Mouse (Mus musculus): ENCODE measurements around the gene Col25a1. TPM values are rescaled to one million over a fixed set of nuclear protein-coding genes. Genes with fewer than 3 reads are reported as not detected.

The Col25a1 gene
- polyA plus RNA-seq, 1 experiment from 2014 or later: 14.3 TPM

- Histone ChIP-seq H3K27me3 (replicated peaks; ENCODE audit: control insufficient read depth, insufficient read depth, low read length) (no peaks in the 10 kb centered on the region), H3K27ac (replicated peaks; ENCODE audit: low read depth, low read length) (no peak overlapping the region), H3K36me3 (ENCODE audit: control insufficient read depth, insufficient read depth, low read length) (no peaks in the 10 kb centered on the region), H3K9me3 (ENCODE audit: control insufficient read depth, low read length) (no peaks in the 10 kb centered on the region), H3K9ac (ENCODE audit: low read depth, low read length) (no peak overlapping the region), H3K4me1 (ENCODE audit: control insufficient read depth, insufficient read depth, low read length) (no peaks in the 10 kb centered on the region), H3K4me2 (ENCODE audit: low read depth, low read length) (no peak overlapping the region), H3K4me3 (ENCODE audit: low read depth, low read length) (no peak overlapping the region)
- WGBS: 61% methylated on average over 14 of the region's 14 CpGs
- peak; percentile 31 for DNase-seq (ENCODE audit: low spot score)
- no peak for ATAC-seq (ENCODE audit: low read depth)
Measured at GRCm38 (mm10) chr3:130389261-130389975, 258.1 kb downstream of the Col25a1 start.

DNA sequence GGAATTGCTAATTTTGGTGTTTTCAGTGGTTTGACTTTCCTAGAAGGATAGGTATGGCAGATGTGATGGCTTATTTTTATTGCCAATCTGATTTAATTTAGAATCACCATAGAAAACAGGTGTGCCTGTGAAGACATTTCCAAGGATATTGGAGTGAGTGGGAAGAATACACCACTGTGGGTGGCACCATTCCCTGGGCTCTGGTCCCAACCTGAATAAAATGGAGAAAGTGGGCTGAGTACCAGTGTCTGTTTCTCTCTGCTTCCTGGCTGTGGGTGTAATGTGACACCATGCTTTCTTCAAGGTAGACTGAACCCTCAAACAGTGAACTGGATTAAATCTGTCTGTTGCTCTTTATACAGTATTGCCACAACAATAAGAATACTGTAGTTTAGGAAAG lies 265.3 kb downstream of the Col25a1 start:
- Histone ChIP-seq H3K27me3 (replicated peaks; ENCODE audit: control insufficient read depth, insufficient read depth, low read length) (no peaks in the 10 kb centered on the region), H3K4me1 (ENCODE audit: control insufficient read depth, insufficient read depth, low read length) (peaks cover 6% of the 10 kb centered on the region), H3K9me3 (ENCODE audit: control insufficient read depth, low read length) (no peaks in the 10 kb centered on the region), H3K4me3 (ENCODE audit: low read depth, low read length) (no peak overlapping the region), H3K36me3 (ENCODE audit: control insufficient read depth, insufficient read depth, low read length) (no peaks in the 10 kb centered on the region), H3K4me2 (ENCODE audit: low read depth, low read length) (no peak overlapping the region), H3K9ac (ENCODE audit: low read depth, low read length) (no peak overlapping the region), H3K27ac (replicated peaks; ENCODE audit: low read depth, low read length) (no peak overlapping the region)
- no peak for DNase-seq (ENCODE audit: low spot score)
- no peak for ATAC-seq (ENCODE audit: low read depth)

DNA sequence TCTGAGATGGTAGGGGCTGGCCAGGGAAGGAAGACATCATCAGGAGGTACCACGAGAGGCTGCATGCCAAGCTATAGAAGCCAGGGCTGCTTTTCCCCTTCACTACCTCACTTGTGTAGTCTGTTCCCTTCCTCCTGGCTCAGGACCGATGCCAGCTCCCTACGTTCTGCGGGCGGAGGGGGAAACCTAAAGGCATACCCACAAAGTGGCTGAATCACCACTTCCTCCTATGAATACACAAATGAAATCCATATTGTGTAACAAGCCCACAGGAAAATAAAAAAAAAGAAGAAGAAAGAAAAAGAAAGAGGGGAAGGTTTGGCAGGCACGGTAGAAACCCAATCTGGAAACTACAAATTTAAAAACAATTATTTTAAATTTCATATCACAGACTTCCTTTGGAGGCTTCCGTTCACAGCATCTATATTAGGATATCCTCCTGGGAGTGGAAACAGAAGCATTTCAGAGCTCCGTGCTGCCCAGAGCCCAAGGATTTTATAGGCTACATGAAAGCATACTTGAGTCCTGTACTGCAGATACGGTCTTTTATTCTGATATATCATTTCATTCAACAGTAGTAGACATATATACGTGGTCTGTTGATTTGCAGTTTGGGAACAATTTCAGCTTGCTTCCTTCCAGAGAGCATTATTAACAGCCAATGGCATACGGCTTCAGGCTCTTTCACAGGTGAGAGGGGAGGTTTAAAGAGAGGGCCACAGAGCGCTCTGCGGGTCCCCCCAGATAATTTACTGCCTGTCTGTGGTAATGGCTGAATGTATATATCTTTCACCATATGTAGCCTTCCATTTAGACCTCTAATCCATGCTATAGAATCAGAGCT lies 269.6 kb downstream of the Col25a1 start:
- no peak overlapping the region for H3K4me3 ChIP-seq (ENCODE audit: low read depth, low read length)
- 43% methylated on average over 13 of the region's 13 CpGs for WGBS
- peak; percentile 72 for ATAC-seq (ENCODE audit: low read depth)
- no peak overlapping the region for H3K9ac ChIP-seq (ENCODE audit: low read depth, low read length)
- H3K27ac ChIP-seq (replicated peaks; ENCODE audit: low read depth, low read length): 0 out of 2 replicates have a peak overlapping the region, but pooled peaks have one; percentile 15
- DNase-seq (ENCODE audit: low spot score): peak; percentile 80
- H3K4me1 ChIP-seq (ENCODE audit: control insufficient read depth, insufficient read depth, low read length): peaks cover 6% of the 10 kb centered on the region
- H3K27me3 ChIP-seq (replicated peaks; ENCODE audit: control insufficient read depth, insufficient read depth, low read length): no peaks in the 10 kb centered on the region
- H3K9me3 ChIP-seq (ENCODE audit: control insufficient read depth, low read length): no peaks in the 10 kb centered on the region
- H3K4me2 ChIP-seq (ENCODE audit: low read depth, low read length): peak overlapping the region; percentile 29; the same call in 1 of the 2 replicates
- no peaks in the 10 kb centered on the region for H3K36me3 ChIP-seq (ENCODE audit: control insufficient read depth, insufficient read depth, low read length)

- no peak overlapping the region for H3K9ac ChIP-seq (ENCODE audit: low read depth, low read length)
- DNase-seq (ENCODE audit: low spot score): no peak
- no peak overlapping the region for H3K4me3 ChIP-seq (ENCODE audit: low read depth, low read length)
- WGBS: 56% methylated on average over 1 of the region's 1 CpGs
- H3K4me1 ChIP-seq (ENCODE audit: control insufficient read depth, insufficient read depth, low read length): peaks cover 6% of the 10 kb centered on the region
- 0 out of 2 replicates have a peak, but pooled peaks have one; percentile 26 for ATAC-seq (ENCODE audit: low read depth)
- H3K9me3 ChIP-seq (ENCODE audit: control insufficient read depth, low read length): no peaks in the 10 kb centered on the region
- H3K27ac ChIP-seq (replicated peaks; ENCODE audit: low read depth, low read length): no peak overlapping the region
- no peaks in the 10 kb centered on the region for H3K27me3 ChIP-seq (replicated peaks; ENCODE audit: control insufficient read depth, insufficient read depth, low read length)
- no peaks in the 10 kb centered on the region for H3K36me3 ChIP-seq (ENCODE audit: control insufficient read depth, insufficient read depth, low read length)
- no peak overlapping the region for H3K4me2 ChIP-seq (ENCODE audit: low read depth, low read length)
Measured at GRCm38 (mm10) chr3:130401560-130401852, 270.2 kb downstream of the Col25a1 start.

DNA sequence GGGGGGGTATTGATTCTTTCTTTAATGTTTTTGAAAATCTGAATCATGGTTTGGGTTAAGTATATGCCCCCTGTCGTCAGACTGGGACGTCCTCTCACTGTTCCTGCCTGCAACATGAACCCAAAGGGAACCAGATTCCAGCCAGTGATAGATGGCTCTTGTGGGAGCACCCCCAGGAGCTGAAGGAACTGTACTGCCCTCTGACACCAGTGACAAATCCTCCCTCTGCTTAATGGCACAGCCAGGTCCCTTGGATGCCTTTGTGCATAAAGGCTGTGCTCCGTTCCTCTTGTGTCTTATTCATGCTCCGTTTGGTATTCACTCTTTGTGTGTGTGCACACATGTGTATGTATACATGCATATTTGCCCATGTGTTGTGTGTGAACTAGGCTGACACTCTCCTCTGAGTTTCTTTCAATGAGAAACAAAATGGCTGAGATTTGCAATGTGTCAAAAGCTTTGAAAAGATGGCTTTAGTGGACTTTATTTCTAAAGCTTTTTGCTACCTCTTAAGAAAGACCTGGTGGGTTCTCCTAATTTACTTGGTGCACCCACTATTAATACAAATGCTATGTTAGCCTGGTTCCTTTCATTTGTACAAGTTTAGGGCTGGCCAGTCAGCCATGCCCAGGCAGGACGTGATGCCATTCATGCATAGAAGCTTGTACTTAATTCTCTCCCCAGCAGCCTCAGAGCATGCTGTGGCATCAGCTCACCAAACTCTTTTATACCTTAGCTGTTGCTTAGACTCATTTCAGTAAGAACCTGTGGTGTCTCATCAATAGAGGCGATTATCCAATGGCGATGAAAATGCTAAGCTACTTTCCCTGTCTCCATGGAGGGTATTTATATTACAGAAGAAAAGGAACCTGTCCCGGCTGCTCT lies 273.5 kb downstream of the Col25a1 start:
- DNase-seq (ENCODE audit: low spot score) (no peak), ATAC-seq (ENCODE audit: low read depth) (no peak)
- Histone ChIP-seq H3K36me3 (ENCODE audit: control insufficient read depth, insufficient read depth, low read length) (no peaks in the 10 kb centered on the region), H3K9me3 (ENCODE audit: control insufficient read depth, low read length) (no peaks in the 10 kb centered on the region), H3K4me1 (ENCODE audit: control insufficient read depth, insufficient read depth, low read length) (peaks cover 6% of the 10 kb centered on the region), H3K4me3 (ENCODE audit: low read depth, low read length) (no peak overlapping the region), H3K27me3 (replicated peaks; ENCODE audit: control insufficient read depth, insufficient read depth, low read length) (no peaks in the 10 kb centered on the region), H3K4me2 (ENCODE audit: low read depth, low read length) (no peak overlapping the region), H3K27ac (replicated peaks; ENCODE audit: low read depth, low read length) (no peak overlapping the region), H3K9ac (ENCODE audit: low read depth, low read length) (no peak overlapping the region)
- WGBS: 65% methylated on average over 8 of the region's 8 CpGs

DNA sequence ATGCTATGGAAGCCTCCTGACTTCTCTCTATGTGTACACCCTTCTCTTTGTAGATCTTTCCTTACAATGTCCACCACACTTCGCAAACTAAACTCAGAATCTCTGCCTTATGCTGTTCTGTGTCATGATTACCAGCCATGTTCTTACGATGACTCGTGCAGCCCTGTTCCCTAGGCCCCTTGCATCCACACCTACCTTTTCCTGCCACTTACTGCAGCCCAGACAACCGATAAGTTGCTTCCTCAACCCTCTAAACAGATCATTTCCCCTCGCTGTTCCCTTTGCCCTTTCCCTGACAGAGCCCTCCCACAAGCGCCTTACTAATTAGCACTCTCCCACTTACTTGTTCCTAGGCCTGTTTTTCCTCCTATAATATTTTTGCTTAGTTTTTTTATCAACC lies 275.9 kb downstream of the Col25a1 start:
- H3K4me1 ChIP-seq (ENCODE audit: control insufficient read depth, insufficient read depth, low read length): no peaks in the 10 kb centered on the region
- no peak for DNase-seq (ENCODE audit: low spot score)
- ATAC-seq (ENCODE audit: low read depth): no peak
- H3K9ac ChIP-seq (ENCODE audit: low read depth, low read length): no peak overlapping the region
- H3K27me3 ChIP-seq (replicated peaks; ENCODE audit: control insufficient read depth, insufficient read depth, low read length): no peaks in the 10 kb centered on the region
- H3K9me3 ChIP-seq (ENCODE audit: control insufficient read depth, low read length): no peaks in the 10 kb centered on the region
- H3K27ac ChIP-seq (replicated peaks; ENCODE audit: low read depth, low read length): no peak overlapping the region
- WGBS: 66% methylated on average over 6 of the region's 6 CpGs
- H3K4me3 ChIP-seq (ENCODE audit: low read depth, low read length): no peak overlapping the region
- H3K4me2 ChIP-seq (ENCODE audit: low read depth, low read length): no peak overlapping the region
- no peaks in the 10 kb centered on the region for H3K36me3 ChIP-seq (ENCODE audit: control insufficient read depth, insufficient read depth, low read length)

DNA sequence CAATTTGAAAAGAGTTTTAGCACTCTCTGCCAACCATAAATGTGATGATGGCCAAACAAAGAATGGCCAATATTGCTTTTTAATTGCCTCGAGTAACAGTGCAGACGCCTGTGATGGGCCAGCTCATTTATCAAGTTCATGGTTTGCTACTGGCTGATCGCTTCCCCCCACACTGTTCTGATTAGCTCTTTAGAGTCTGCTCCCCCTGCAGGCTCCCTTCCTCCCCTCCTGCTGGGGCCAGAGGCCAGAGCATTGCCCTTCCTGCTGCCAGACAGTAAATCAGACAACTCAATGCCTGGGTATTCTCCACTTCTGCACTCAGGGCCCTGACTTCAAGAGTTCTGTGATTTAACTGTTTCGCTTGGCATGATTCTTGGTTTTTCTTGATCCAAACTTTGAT lies 281.9 kb downstream of the Col25a1 start:
- no peaks in the 10 kb centered on the region for H3K27me3 ChIP-seq (replicated peaks; ENCODE audit: control insufficient read depth, insufficient read depth, low read length)
- H3K4me2 ChIP-seq (ENCODE audit: low read depth, low read length): no peak overlapping the region
- no peaks in the 10 kb centered on the region for H3K36me3 ChIP-seq (ENCODE audit: control insufficient read depth, insufficient read depth, low read length)
- H3K27ac ChIP-seq (replicated peaks; ENCODE audit: low read depth, low read length): no peak overlapping the region
- no peak for ATAC-seq (ENCODE audit: low read depth)
- H3K9me3 ChIP-seq (ENCODE audit: control insufficient read depth, low read length): no peaks in the 10 kb centered on the region
- 35% methylated on average over 4 of the region's 4 CpGs for WGBS
- H3K4me3 ChIP-seq (ENCODE audit: low read depth, low read length): no peak overlapping the region
- peak; percentile 31 for DNase-seq (ENCODE audit: low spot score)
- H3K9ac ChIP-seq (ENCODE audit: low read depth, low read length): no peak overlapping the region
- H3K4me1 ChIP-seq (ENCODE audit: control insufficient read depth, insufficient read depth, low read length): no peaks in the 10 kb centered on the region

DNA sequence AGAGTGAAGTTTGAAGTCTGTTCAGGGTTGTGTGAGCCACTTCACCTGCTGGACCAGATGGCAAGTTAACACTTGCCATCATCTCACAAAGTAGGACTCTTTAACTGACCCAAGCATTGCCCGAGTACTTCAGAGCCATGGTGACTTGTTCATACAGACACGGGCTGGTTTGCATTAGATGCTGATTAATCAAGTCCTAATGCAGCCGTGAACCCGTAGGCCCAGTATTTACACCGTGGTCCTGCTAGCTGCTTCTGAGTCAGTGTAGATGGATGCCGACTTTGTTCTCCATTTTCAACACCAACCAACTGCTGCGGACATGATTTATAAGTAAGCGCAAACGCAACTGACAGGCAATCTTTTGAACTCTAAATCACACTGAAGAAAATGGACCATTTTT lies 287.6 kb downstream of the Col25a1 start:
- Histone ChIP-seq H3K27me3 (replicated peaks; ENCODE audit: control insufficient read depth, insufficient read depth, low read length) (no peaks in the 10 kb centered on the region), H3K36me3 (ENCODE audit: control insufficient read depth, insufficient read depth, low read length) (no peaks in the 10 kb centered on the region), H3K9ac (ENCODE audit: low read depth, low read length) (no peak overlapping the region), H3K27ac (replicated peaks; ENCODE audit: low read depth, low read length) (no peak overlapping the region), H3K4me2 (ENCODE audit: low read depth, low read length) (no peak overlapping the region), H3K9me3 (ENCODE audit: control insufficient read depth, low read length) (no peaks in the 10 kb centered on the region), H3K4me1 (ENCODE audit: control insufficient read depth, insufficient read depth, low read length) (no peaks in the 10 kb centered on the region), H3K4me3 (ENCODE audit: low read depth, low read length) (no peak overlapping the region)
- 78% methylated on average over 9 of the region's 9 CpGs for WGBS
- ATAC-seq (ENCODE audit: low read depth): no peak
- DNase-seq (ENCODE audit: low spot score): no peak

All from embryonic facial prominence, embryonic 14.5 days (tissue).